Mouse (Mus musculus) thymus, adult 2 months (tissue): Measurements from ENCODE around the gene Eif4h. TPM values are rescaled to one million over a fixed set of nuclear protein-coding genes. Genes with fewer than 3 reads are reported as not detected.

Experiments used
- DNase-seq: peaks from one replicate; pipeline ENCODE4 v3.0.0; 2021
- H3K27ac ChIP-seq: fragments of 200-500 bp; 2 replicates; pipeline ENCODE4 v1.5.1; 2012; ENCODE audit warnings: low read length, control low read depth; ENCODE audit not compliant: control insufficient read depth, insufficient read depth
- H3K27me3 ChIP-seq: fragments of 200-500 bp; 2 replicates; pipeline ENCODE4 v1.6.1; 2012; ENCODE audit warnings: mild to moderate bottlenecking, low read length, moderate library complexity, mixed read lengths; ENCODE audit not compliant: control insufficient read depth, insufficient read depth
- H3K36me3 ChIP-seq: fragments of 200-500 bp; 2 replicates; pipeline ENCODE4 v1.6.1; 2012; ENCODE audit warnings: mild to moderate bottlenecking, low read length, moderate library complexity; ENCODE audit not compliant: control insufficient read depth, insufficient read depth
- H3K4me1 ChIP-seq: fragments of 200-500 bp; replicated peaks from 2 replicates; pipeline ENCODE4 v1.6.1; 2012; ENCODE audit warnings: low read length; ENCODE audit not compliant: control insufficient read depth, insufficient read depth
- H3K4me3 ChIP-seq: fragments of 200-500 bp; 2 replicates; pipeline ENCODE4 v1.5.1; 2012; ENCODE audit warnings: mild to moderate bottlenecking, low read length, control low read depth, moderate library complexity; ENCODE audit not compliant: control insufficient read depth, insufficient read depth
- CTCF ChIP-seq: fragments of 200-500 bp; IDR thresholded peaks from 2 replicates; pipeline ENCODE4 v1.5.1; 2012; ENCODE audit warnings: mild to moderate bottlenecking, control low read depth, low read length, moderate library complexity, borderline replicate concordance; ENCODE audit not compliant: control insufficient read depth, poor library complexity, insufficient read depth; ENCODE audit errors: extremely low read depth
- POLR2A ChIP-seq: fragments of 200-500 bp; IDR thresholded peaks from 2 replicates; pipeline ENCODE4 v1.6.1; 2012; ENCODE audit warnings: mild to moderate bottlenecking, low read length, control low read depth, moderate library complexity; ENCODE audit not compliant: control insufficient read depth, poor library complexity, insufficient read depth; ENCODE audit errors: extremely low read depth
- WGBS: fragments of 180-500 bp; shearing (Covaris S2); methylation state at CpG from one replicate; pipeline ENCODE4 v1.1.7; 2018; 5-methylcytosine and 5-hydroxymethylcytosine counted together
- polyA plus RNA-seq: library from polyadenylated mRNA; depleted of rRNA; stranded (reverse); fragments of >200 nt; gene quantifications from 2 replicates; pipeline ENCODE4 v1.2.3, GENCODE M21; 2012

The Eif4h gene
- polyA plus RNA-seq, 1 experiment = 322 TPM

DNA sequence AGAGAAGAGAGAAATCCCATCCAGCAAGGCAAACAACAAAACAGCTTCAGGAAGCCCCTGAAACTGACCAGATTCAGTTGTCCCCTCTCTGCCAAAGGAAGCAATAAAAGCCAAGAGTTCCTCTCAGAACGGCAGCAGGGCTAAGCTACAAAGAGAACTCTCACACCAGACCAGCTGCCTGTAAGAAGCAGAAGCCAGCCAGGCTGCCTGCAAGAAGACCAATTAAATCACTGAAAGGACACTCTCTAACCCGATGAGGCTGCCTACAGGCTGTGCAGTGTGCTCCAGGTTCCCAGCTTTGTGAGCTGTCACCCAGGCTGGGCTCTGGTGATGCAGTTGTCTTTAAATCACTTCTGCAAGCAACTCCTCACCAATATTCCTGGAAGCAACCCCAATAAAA is 44.5 kb upstream of the Eif4h start:
- Histone ChIP-seq H3K27ac (no peak overlapping the region), H3K27me3 (no peaks in the 10 kb centered on the region), H3K4me1 (peaks cover 7% of the 10 kb centered on the region; the same call in 1 of the 2 replicates), H3K4me3 (no peak overlapping the region), H3K36me3 (no peaks in the 10 kb centered on the region)
- TF ChIP-seq CTCF = no peak
- TF ChIP-seq POLR2A = no peak
- WGBS = 80% methylated on average over 2 of the region's 2 CpGs
- DNase-seq = no peak

DNA sequence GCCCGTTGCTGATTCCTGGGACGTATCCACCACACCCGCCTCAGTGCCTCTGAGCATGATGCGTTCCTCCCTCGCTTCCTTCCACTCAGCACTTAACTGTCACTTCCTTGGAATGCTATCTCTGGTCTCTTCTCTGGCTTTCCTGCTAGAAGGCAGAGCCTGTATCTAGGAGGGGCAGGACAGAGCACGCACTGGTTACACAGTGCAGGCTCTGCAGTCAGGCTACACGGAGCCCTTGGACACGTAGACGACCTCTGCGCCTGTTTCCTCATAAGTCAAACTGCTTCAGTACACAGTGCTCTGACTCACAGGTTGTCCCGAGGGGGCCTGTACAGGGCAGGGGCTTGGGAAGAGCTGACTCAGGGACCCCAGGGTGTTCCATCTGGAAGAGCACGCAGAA is 40.9 kb upstream of the Eif4h start:
- H3K4me1 ChIP-seq = peaks cover 40% of the 10 kb centered on the region

DNA sequence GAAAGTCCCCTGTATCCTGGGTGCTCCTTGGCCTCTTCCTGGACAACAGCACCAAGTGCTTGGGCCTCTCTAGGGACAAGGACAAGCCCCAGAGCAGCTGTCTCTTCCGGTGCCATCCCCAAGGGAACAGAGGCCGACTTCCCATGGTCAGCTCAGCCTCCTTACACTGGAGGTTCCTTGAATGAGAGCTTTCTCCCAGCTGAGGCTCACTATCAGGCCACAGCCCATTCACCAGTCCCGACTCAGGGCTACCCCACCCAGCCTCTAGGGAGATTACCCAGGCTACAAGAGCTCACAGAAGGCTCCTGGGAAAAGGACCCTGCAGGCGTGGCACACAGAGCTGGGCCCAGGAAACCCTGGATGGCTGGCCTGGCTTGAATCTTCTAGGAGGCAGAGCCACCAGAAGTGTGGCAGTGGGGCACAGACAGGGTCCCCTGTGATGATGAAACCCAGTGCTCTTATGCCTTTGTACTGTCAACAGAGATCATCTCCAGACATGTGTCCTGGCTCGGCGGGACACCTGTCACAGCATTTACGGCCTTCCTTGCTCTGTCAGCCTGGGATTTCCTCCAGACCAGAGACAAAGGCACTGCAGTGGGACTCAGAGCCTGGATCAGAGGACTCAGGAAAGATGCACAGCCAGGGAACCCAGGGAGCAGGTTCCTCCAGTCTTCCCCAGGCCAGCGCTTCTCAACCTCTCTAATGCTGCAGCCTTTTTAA is 39.7 kb upstream of the Eif4h start:
- Histone ChIP-seq H3K4me1 (peaks cover 40% of the 10 kb centered on the region), H3K27ac (no peak overlapping the region), H3K4me3 (no peak overlapping the region), H3K36me3 (no peaks in the 10 kb centered on the region), H3K27me3 (no peaks in the 10 kb centered on the region)
- DNase-seq = no peak
- WGBS = 89% methylated on average over 8 of the region's 8 CpGs
- no peak for TF ChIP-seq POLR2A
- no peak for TF ChIP-seq CTCF

More for the DNA sequence above, 40.9 kb upstream of the Eif4h start:
- no peaks in the 10 kb centered on the region for H3K27me3 ChIP-seq
- TF ChIP-seq CTCF = no peak
- no peak for TF ChIP-seq POLR2A
- no peak overlapping the region for H3K27ac ChIP-seq
- 95% methylated on average over 12 of the region's 12 CpGs for WGBS
- no peak overlapping the region for H3K4me3 ChIP-seq
- no peak for DNase-seq
- H3K36me3 ChIP-seq = no peaks in the 10 kb centered on the region

DNA sequence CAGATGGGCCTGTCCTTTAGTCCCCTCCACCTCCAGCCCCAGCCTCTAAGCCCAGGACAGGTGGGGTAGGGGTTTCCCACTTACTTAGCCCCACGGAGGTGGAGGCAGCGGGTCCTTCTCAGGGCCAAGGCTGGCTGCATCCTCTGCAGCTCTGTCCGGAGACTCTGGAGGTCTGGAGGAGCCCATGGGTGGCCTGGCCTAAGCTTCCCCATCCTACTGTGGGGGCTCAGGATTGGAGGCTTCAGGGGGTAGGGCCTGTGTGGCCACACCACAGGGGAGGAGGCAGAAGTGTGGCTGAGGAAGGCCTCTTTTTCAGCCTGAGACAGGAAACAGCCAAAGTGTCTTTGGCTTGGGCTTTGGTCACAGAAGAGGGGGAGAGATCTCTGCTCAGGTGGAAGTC is 38.7 kb upstream of the Eif4h start:
- Histone ChIP-seq H3K4me1 (peaks cover 40% of the 10 kb centered on the region), H3K4me3 (peak overlapping the region; percentile 16), H3K27ac (no peak overlapping the region), H3K27me3 (no peaks in the 10 kb centered on the region), H3K36me3 (no peaks in the 10 kb centered on the region)
- WGBS = 32% methylated on average over 3 of the region's 3 CpGs
- peak; percentile 21 for DNase-seq
- TF ChIP-seq CTCF = no peak
- no peak for TF ChIP-seq POLR2A

DNA sequence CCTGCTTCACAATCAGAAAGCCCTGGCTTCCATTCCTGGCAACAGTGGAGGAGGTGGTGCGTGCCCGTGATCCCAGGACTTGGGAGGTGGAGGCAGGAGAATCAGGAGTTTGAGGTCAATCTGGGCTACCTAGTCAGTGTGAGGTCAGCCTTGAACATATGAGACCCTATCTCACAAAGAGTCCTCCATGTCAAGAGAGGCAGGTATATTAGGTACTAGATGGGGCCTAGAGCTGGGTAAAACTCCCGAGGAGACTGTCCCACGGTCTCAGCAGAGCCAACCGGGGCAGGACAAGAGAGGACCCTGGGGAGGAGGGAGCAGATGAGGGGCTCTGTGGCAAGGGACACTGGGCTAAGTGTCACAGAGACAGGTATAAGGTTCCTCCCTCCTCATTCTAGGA is 38.2 kb upstream of the Eif4h start:
- no peaks in the 10 kb centered on the region for H3K27me3 ChIP-seq
- DNase-seq = no peak
- TF ChIP-seq CTCF (no peak), POLR2A (no peak)
- H3K4me1 ChIP-seq = peaks cover 40% of the 10 kb centered on the region
- 57% methylated on average over 5 of the region's 5 CpGs for WGBS
- peak overlapping the region; percentile 16; the same call in 1 of the 2 replicates for H3K4me3 ChIP-seq
- no peaks in the 10 kb centered on the region for H3K36me3 ChIP-seq
- no peak overlapping the region for H3K27ac ChIP-seq

DNA sequence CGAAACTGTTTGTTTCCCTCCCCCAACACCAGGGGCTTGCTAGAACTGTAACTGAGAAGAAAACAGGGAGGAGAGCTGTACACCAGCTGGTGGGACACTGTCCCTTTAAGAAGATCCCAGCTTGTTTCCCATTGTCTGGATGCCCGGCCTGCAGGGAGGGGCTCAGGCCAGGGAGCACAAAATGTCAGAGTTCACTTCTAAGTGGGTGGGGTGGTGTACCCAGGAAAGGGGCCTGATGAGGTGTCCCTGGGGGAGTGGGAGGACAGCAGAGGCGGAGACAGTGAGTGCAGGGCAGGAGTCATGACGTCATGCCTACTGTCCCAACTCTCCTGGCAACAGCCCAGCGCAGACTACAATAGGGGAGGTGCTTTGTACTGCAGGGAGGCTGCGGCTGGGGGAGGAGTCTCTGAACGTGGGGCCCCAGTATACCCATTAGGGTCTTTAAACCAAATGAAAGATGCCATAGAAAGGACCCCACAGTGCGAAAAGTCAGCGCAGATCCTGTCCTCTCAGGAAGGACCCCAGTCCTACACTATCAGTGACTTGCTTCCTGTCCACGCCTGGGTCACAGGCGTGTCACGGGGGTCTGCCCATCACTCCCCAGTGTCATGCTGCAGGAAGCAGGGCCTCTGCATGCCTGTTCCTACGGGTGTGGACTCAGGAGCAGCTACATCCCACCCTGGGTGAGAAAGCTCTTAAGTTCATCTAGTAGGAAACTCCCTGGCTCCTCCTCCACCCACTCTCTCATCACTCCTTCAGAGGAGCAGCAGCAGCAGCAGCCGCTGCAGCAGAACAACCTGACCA is 36.9 kb upstream of the Eif4h start:
- Histone ChIP-seq H3K4me3 (peak overlapping the region; percentile 27), H3K36me3 (no peaks in the 10 kb centered on the region), H3K27ac (peak overlapping the region; percentile 16; the same call in 1 of the 2 replicates), H3K27me3 (no peaks in the 10 kb centered on the region), H3K4me1 (peaks cover 40% of the 10 kb centered on the region)
- DNase-seq = peak; percentile 44
- WGBS = 12% methylated on average over 14 of the region's 14 CpGs
- TF ChIP-seq POLR2A = no peak
- TF ChIP-seq CTCF = no peak
